Mouse (Mus musculus): ENCODE measurements at regions not wholly inside any gene's neighbourhood (a gene's known extent, or its start where the extent isn't known, plus 50 kb on each side); places are given as distances from the start of the nearest gene placed in this dataset.
A peak's percentile ranks its signal among the peaks of the same experiment; 100 is the strongest.
"Not testable (repeated sequence)": the region's sequence is repeated elsewhere in the genome, so short reads cannot be mapped to it uniquely, and the experiment has no call there.

DNA sequence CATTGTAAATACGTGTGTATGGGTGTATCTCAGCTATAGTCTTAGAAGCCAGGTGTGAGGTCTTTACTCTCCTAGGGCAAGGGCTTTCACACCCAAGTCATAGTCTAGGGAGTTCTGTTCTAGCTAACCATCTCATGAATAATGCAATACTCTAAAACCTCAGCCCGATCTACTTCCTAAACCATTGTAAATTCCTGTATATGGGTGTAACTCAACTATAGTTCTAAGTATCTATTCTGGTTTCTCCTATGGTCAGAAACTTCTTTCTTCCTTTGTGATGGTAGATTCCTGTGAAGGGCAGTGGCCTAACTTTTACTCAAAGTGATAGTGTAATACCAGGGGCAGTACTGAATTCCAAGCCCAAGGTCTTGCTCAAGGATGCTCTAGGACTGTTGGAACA lies 58.7 kb upstream of the Srd5a3 start:
- WGBS = 93% methylated on average over 2 of the region's 2 CpGs
- not testable (repeated sequence) for H3K4me3 ChIP-seq (ENCODE audit: insufficient read depth, low read depth, low read length); H3K4me1 ChIP-seq (ENCODE audit: control insufficient read depth, insufficient read depth, low read length); H3K27ac ChIP-seq (ENCODE audit: insufficient read depth, low read depth, low read length)

- H3K4me3 ChIP-seq (ENCODE audit: insufficient read depth, low read depth, low read length) = no peak overlapping the region
- no peak overlapping the region for H3K27ac ChIP-seq (ENCODE audit: insufficient read depth, low read depth, low read length)
- WGBS = 66% methylated on average over 8 of the region's 8 CpGs
- no peak for TF ChIP-seq POLR2A (IDR thresholded peaks at IDR 0.05; ENCODE audit: insufficient read depth, low read depth, low read length)
- TF ChIP-seq CTCF (IDR thresholded peaks at IDR 0.05; ENCODE audit: insufficient read depth, low read depth, low read length) = no peak
- no peaks in the 10 kb centered on the region for H3K4me1 ChIP-seq (ENCODE audit: control insufficient read depth, insufficient read depth, low read length)
These were observed 59.6 kb upstream of the Srd5a3 start for GRCm38 (mm10) chr5:76080429-76080828.

DNA sequence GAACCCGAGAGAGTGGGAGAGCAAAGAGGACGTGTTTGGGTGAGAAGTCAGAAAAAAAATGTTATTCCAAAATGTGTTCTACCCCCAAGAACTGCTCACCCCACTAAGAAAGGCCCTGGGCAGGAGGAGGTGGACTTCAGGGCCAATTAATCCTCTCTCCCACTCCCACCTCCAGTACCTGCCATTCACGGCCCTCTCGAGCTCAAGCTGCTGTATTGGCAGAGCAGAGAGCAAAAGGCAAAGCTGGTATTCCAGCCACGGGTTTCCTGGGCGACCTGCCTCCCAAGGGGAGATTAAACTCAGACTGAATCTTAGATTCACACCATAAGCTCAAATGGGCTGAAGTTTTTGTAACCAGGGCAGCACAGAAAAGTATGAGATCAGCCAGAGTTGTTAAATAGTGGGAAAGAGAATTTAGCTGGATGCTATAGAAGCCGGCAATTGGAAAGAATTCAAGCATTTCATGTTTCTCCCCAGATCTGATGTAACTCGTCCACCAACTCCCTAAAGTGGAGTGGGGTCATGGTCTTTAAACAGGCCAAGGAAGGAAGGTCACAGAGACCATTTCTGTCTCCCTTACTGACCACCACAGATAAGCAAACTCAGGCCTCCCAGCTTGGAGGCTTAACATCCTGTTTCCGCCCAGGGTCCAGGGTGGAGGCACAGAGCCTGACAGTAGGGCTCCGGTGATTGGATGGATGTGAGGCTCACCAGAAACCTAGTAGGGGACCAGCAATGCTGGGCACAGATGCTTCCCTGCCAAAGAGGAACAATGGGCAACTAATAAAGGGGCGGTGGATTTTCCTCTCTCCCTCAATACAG lies 60.7 kb upstream of the Srd5a3 start:
- Histone ChIP-seq H3K4me1 (ENCODE audit: control insufficient read depth, insufficient read depth, low read length) (0 out of 2 replicates have a peak, but pooled peaks cover 2% of the 10 kb centered on the region), H3K4me3 (ENCODE audit: insufficient read depth, low read depth, low read length) (no peak overlapping the region), H3K27ac (ENCODE audit: insufficient read depth, low read depth, low read length) (no peak overlapping the region)
- TF ChIP-seq POLR2A (IDR thresholded peaks at IDR 0.05; ENCODE audit: insufficient read depth, low read depth, low read length) (no peak), CTCF (IDR thresholded peaks at IDR 0.05; ENCODE audit: insufficient read depth, low read depth, low read length) (no peak)
- 81% methylated on average over 11 of the region's 11 CpGs for WGBS

- H3K4me3 ChIP-seq (ENCODE audit: insufficient read depth, low read depth, low read length) = no peak overlapping the region
- H3K4me1 ChIP-seq (ENCODE audit: control insufficient read depth, insufficient read depth, low read length) = 0 out of 2 replicates have a peak, but pooled peaks cover 2% of the 10 kb centered on the region
- TF ChIP-seq CTCF (IDR thresholded peaks at IDR 0.05; ENCODE audit: insufficient read depth, low read depth, low read length) (no peak), POLR2A (IDR thresholded peaks at IDR 0.05; ENCODE audit: insufficient read depth, low read depth, low read length) (no peak)
- 95% methylated on average over 1 of the region's 1 CpGs for WGBS
- H3K27ac ChIP-seq (ENCODE audit: insufficient read depth, low read depth, low read length) = no peak overlapping the region
These were observed 61.6 kb upstream of the Srd5a3 start for GRCm38 (mm10) chr5:76078485-76078884.

DNA sequence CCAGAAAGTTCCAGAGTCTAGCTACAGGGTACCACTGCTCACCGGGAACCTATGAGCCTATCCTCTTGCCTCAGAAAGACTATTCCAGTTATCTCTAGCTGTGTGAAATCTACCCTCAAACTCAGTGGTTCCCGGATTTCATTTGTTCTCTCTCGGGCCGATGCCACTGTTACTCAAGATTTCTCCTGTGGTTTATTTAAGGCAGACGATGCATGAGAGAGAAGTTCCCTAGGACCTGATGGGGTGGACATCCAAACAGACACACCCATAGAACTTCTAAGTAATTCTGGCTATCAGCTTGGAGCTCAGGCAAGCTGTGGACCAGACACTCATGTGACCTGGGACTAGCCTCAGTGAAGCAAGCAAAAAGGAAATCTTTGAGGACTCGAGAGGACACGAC lies 63.8 kb upstream of the Srd5a3 start:
- Histone ChIP-seq H3K4me3 (ENCODE audit: insufficient read depth, low read depth, low read length) (no peak overlapping the region), H3K4me1 (ENCODE audit: control insufficient read depth, insufficient read depth, low read length) (0 out of 2 replicates have a peak, but pooled peaks cover 2% of the 10 kb centered on the region), H3K27ac (ENCODE audit: insufficient read depth, low read depth, low read length) (no peak overlapping the region)
- 86% methylated on average over 7 of the region's 7 CpGs for WGBS
- no peak for TF ChIP-seq POLR2A (IDR thresholded peaks at IDR 0.05; ENCODE audit: insufficient read depth, low read depth, low read length)
- TF ChIP-seq CTCF (IDR thresholded peaks at IDR 0.05; ENCODE audit: insufficient read depth, low read depth, low read length) = no peak

DNA sequence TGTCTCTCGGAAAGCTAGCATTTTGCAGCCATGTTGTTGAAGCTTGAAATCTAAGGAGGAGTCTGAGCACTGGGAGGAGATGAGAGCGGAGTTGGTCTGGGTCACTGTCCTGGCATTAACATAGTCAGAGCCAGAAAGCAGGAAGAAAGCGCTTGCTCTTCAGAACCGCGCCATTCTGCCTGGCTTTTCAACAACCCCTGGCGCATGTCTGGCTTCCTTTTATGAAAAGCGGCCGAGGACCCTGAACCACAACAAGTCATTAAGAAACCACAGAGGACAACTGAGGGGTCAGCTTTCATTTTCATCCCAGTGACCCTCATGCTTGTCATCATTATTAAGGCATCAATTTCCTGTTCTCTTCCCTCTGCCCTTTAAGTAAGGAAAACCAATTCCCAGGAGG lies 64.7 kb upstream of the Srd5a3 start:
- Histone ChIP-seq H3K27ac (ENCODE audit: insufficient read depth, low read depth, low read length) (no peak overlapping the region), H3K4me3 (ENCODE audit: insufficient read depth, low read depth, low read length) (peak overlapping the region; percentile 10; the same call in 1 of the 2 replicates), H3K4me1 (ENCODE audit: control insufficient read depth, insufficient read depth, low read length) (0 out of 2 replicates have a peak, but pooled peaks cover 2% of the 10 kb centered on the region)
- TF ChIP-seq POLR2A (IDR thresholded peaks at IDR 0.05; ENCODE audit: insufficient read depth, low read depth, low read length) (no peak), CTCF (IDR thresholded peaks at IDR 0.05; ENCODE audit: insufficient read depth, low read depth, low read length) (no peak)
- 20% methylated on average over 8 of the region's 8 CpGs for WGBS

DNA sequence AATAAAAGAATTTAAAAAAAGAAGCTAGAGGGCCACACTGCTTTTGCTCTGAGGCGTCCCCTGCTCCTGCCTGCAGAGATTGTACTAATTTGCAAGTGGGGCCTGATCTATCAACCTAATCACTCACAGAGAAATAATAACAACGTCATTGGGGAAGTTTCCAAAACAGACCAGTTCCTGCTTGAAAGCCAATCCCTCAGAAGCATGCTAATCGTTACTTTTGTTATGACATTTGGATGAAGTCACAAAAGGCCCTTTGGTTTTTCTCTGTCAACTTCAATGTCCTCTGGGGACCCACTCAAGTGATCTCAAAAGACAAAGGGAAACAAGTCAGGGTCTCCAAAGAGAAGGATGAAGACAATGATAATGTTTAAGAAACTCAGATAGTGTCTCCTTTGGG lies 72.2 kb upstream of the Srd5a3 start:
- no peaks in the 10 kb centered on the region for H3K4me1 ChIP-seq (ENCODE audit: control insufficient read depth, insufficient read depth, low read length)
- WGBS = 67% methylated on average over 3 of the region's 3 CpGs
- TF ChIP-seq CTCF (IDR thresholded peaks at IDR 0.05; ENCODE audit: insufficient read depth, low read depth, low read length) (no peak), POLR2A (IDR thresholded peaks at IDR 0.05; ENCODE audit: insufficient read depth, low read depth, low read length) (no peak)
- H3K27ac ChIP-seq (ENCODE audit: insufficient read depth, low read depth, low read length) = no peak overlapping the region
- no peak overlapping the region for H3K4me3 ChIP-seq (ENCODE audit: insufficient read depth, low read depth, low read length)

GRCm38 (mm10) chr5:76067231-76067630 lies 72.8 kb upstream of the Srd5a3 start:
- Histone ChIP-seq H3K4me1 (ENCODE audit: control insufficient read depth, insufficient read depth, low read length) (no peaks in the 10 kb centered on the region), H3K4me3 (ENCODE audit: insufficient read depth, low read depth, low read length) (no peak overlapping the region), H3K27ac (ENCODE audit: insufficient read depth, low read depth, low read length) (no peak overlapping the region)
- 78% methylated on average over 10 of the region's 10 CpGs for WGBS
- TF ChIP-seq CTCF (IDR thresholded peaks at IDR 0.05; ENCODE audit: insufficient read depth, low read depth, low read length) (no peak), POLR2A (IDR thresholded peaks at IDR 0.05; ENCODE audit: insufficient read depth, low read depth, low read length) (no peak)

- WGBS = 80% methylated on average over 4 of the region's 4 CpGs
- TF ChIP-seq CTCF (IDR thresholded peaks at IDR 0.05; ENCODE audit: insufficient read depth, low read depth, low read length) = no peak
- TF ChIP-seq POLR2A (IDR thresholded peaks at IDR 0.05; ENCODE audit: insufficient read depth, low read depth, low read length) = no peak
These were observed 74.3 kb upstream of the Srd5a3 start for GRCm38 (mm10) chr5:76065789-76066188.

More at GRCm38 (mm10) chr5:76065789-76066188, 74.3 kb upstream of the Srd5a3 start:
- Histone ChIP-seq H3K4me1 (ENCODE audit: control insufficient read depth, insufficient read depth, low read length) (no peaks in the 10 kb centered on the region), H3K4me3 (ENCODE audit: insufficient read depth, low read depth, low read length) (no peak overlapping the region), H3K27ac (ENCODE audit: insufficient read depth, low read depth, low read length) (no peak overlapping the region)
